Mouse (Mus musculus) layer of hippocampus, adult 18-20 months (tissue): ENCODE measurements around the gene BC049715. TPM values are rescaled to one million over a fixed set of nuclear protein-coding genes. Genes with fewer than 3 reads are reported as not detected.

ENCODE experiments used
- DNase-seq, 2 experiments: peaks; one replicate each; pipeline ENCODE4 v3.0.0; 2022; ENCODE audit warnings: low spot score in 2 of 2
- total RNA-seq, 2 experiments: library from RNA; stranded (reverse); gene quantifications; 2 replicates each; pipeline ENCODE4 v1.2.3; 2021

BC049715 gene
- total RNA-seq, 2 experiments from 2014 or later: 2.6 to 3.0 TPM

- peak; percentile 97 to 99 for DNase-seq
These were observed 19.4 kb upstream of the BC049715 start, which contains the start of gene H2afj for GRCm38 (mm10) chr6:136808014-136808417. TSS of gene H2afj (plus strand) at chr6:136808244.

GRCm38 (mm10) chr6:136808631-136809046 lies 18.8 kb upstream of the BC049715 start:
- peak; percentile 54 to 57 for DNase-seq

GRCm38 (mm10) chr6:136809077-136809476 lies 18.3 kb upstream of the BC049715 start:
- DNase-seq: peak in 1 of 2 experiments; percentile 53

GRCm38 (mm10) chr6:136809673-136810072 lies 17.8 kb upstream of the BC049715 start:
- DNase-seq: no peak

DNA sequence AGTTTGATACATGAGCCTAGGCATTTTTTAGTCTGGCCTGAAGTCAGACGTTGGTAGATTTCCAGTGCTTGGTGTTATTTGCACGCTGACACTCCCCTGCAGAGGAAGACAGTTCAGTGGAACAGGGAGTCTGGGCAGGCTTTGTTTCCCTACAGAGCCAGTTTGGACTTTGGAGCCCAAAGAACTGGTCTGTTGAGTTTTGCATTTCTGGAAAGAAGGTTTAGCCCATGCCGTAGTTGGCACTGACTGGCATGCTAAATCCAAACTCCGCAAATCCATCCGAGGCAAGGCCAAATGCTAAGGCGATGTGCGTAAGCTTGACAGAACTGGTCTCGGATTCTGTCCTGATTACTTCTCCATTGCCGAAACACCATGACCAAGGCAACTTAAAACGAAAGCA lies 16.2 kb upstream of the BC049715 start:
- DNase-seq: no peak

DNA sequence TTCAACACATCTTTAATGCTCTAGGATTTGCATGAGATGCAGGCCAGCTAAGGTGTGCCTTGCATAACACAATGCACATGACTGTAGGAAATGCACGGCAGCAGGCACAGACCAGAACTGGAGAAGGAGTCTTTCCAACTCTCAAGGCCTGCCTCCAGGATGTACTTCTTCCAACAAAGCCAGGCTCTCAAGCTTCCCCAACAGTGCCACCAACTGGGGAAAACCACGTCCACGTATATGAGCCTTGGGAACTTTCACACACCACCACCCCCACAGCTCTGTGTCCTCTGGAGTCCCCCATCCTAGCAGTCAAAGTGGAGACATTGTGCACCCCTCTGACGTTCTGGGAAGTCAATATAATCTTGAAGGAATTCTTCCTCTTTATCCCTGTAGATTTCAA lies 14.3 kb upstream of the BC049715 start:
- DNase-seq: no peak

- no peak for DNase-seq
These were observed 12.0 kb upstream of the BC049715 start for GRCm38 (mm10) chr6:136815381-136815780.

- DNase-seq: no peak
These were observed 10.6 kb upstream of the BC049715 start for GRCm38 (mm10) chr6:136816826-136817225.

DNA sequence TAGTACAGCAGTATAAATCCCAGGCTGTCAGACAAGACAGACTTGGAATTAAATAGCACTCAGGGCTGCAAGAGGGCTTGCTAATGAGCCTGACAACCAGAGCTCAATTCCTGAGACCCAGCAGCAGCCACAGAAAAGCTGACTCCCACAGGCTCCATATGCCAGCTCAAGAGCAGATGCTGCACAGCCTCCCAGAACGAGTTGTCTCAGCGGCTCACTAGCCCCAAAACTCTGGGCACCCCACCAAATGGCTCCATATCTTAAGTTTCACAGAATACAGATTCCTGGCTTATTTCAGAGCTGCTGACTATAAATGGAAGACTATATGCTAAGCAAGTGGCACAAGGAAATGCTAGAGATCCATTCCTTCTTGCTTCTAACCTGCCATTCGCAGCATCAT lies 9.9 kb upstream of the BC049715 start:
- peak; percentile 89 to 94 for DNase-seq

- no peak for DNase-seq
These were observed 7.0 kb upstream of the BC049715 start for GRCm38 (mm10) chr6:136820381-136820780.

- no peak for DNase-seq
These were observed 6.3 kb upstream of the BC049715 start for GRCm38 (mm10) chr6:136821086-136821485.

DNA sequence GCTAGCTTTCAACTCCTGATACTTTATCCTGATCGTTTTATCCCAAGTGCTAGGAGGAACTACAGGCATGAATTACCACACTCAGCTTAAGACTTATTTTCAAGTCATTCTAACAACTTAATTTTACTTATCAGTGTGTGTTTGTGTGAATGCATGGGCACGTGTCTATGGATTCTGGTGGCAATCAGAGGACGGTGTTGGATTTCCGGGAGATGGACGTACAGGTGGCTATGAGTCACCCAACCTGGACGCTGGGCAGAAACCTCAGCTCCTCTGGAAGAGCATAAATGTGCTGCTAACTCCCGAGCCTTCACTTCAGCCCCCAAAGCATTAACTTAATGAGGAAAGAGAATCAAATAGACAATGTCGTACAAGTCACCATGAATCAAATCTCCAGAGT lies 2.4 kb upstream of the BC049715 start:
- DNase-seq: no peak

DNA sequence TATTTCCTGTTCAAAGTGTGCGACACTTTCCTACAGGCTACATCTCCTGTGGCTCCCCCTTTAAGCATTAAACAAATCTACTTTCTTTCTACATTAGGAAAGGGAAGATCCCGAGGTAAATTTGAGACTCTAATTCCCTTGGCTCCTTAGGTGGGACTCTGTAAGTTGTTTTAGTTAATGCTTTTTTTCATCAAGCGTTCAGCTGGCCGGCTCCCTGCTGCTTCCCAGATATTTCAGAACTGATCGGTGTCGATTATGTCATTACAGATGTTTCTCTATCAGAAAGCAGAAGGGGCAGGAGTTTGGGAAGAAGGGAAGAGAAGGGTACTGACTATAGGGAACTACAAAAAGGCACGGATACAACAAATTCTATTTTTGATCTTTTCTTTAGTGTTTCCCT lies 310 bp upstream of the BC049715 start:
- no peak for DNase-seq

GRCm38 (mm10) chr6:136827881-136828561 lies 595 bp downstream of the BC049715 start, which contains the start of gene Wbp11:
TSS of gene Wbp11 (minus strand) at chr6:136828233.
- peak; percentile 95 to 97 for DNase-seq

DNA sequence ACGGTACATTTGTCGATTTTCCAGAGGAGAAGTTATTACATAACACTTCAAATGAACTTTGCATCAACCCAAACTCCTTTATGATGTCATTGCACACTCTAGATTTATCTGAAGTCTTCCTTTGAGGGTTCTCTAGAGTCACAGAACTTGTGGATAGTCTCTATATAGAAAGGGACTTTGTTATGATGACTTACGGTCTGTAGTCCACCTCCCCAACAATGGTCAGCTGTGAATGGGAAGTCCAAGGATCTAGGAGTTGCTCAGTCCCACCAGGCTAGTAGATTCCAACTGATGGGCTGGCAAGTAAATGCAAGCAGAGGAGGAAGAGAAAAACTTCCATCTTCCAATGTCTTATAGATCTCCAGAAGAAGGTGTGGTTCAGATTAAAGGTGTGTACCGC lies 1.3 kb downstream of the BC049715 start:
- DNase-seq: no peak

- DNase-seq: no peak
These were observed 4.3 kb downstream of the BC049715 start for GRCm38 (mm10) chr6:136831712-136832111.

DNA sequence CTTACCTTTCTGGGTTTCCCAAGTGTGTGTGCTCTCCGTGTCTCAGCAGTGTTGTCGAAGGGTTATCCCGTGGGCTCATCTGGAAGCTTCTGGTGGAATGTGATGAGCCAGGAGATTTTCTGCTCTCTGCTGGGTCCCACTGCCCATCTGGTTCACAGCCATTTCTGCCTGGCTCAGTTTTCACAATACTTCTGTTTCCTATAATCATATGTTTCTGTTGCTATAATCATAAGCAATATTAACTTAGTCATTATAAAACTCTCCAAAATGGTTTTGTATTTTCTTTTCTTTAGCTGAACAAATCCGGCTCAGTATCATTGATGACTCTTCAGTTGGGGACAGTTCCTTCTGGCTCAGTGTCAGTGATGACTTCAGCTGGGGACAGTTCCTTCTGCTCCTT lies 7.9 kb downstream of the BC049715 start, which contains the start of gene Smco3:
Smco3 (minus strand) TSS at position 101 of the 400 bp plus-strand sequence.
- DNase-seq: no peak

GRCm38 (mm10) chr6:136837323-136837722 lies 9.9 kb downstream of the BC049715 start:
- no peak for DNase-seq

- no peak for DNase-seq
These were observed 17.5 kb downstream of the BC049715 start for GRCm38 (mm10) chr6:136844903-136845302.

- DNase-seq: no peak
These were observed 18.5 kb downstream of the BC049715 start for GRCm38 (mm10) chr6:136845706-136846480.

GRCm38 (mm10) chr6:136847267-136847666 lies 19.8 kb downstream of the BC049715 start:
- DNase-seq: no peak

DNA sequence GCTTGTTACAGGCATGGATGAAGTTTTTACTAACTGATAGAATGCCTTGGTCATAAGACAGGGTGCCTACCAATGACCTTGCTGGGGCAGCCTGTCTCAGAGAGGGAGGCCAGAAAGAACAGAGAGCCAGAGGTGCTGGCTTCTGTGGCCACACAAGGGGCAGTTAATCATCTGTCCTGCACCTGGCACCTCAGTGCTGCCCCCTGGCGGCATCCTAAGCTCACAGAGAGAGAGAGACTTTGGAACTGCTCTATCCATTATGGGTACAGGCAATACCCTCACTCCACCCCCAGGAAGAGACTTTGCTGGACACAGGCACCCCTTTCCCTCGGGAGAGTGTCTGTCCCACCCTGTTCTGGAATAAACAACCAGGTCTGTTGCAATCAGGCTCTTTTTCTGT lies 20.4 kb downstream of the BC049715 start:
- peak in 1 of 2 experiments; percentile 60 for DNase-seq
